Mouse (Mus musculus) brain, adult 2 months (tissue): ENCODE results near the gene Sema5b.

Source experiments
- DNase-seq: peaks from one replicate; pipeline ENCODE4 v3.0.0; 2011; ENCODE audit warnings: low read depth, low spot score

The Sema5b gene

GRCm38 (mm10) chr16:35704796-35705195, 163.9 kb downstream of the Sema5b start:
- DNase-seq: peak; percentile 23

- no peak for DNase-seq
These were observed 166.1 kb downstream of the Sema5b start for GRCm38 (mm10) chr16:35707004-35707403.

- peak; percentile 42 for DNase-seq
These were observed 170.1 kb downstream of the Sema5b start for GRCm38 (mm10) chr16:35711004-35711403.

GRCm38 (mm10) chr16:35713606-35714005, 172.7 kb downstream of the Sema5b start:
- no peak for DNase-seq
